Mouse (Mus musculus) gastrocnemius, postnatal 14 days (tissue): ENCODE results near the gene Dmrt1. TPM values are rescaled to one million over a fixed set of nuclear protein-coding genes. Genes with fewer than 3 reads are reported as not detected.
"Not testable (repeated sequence)": the region's sequence is repeated elsewhere in the genome, so short reads cannot be mapped to it uniquely, and the experiment has no call there.

Experiments
- DNase-seq: peaks from one replicate; pipeline ENCODE4 v3.0.0; 2021; ENCODE audit warnings: mixed read lengths
- intact Hi-C: fragments of 180-260 bp; cut with DNase I; formaldehyde crosslinking; loops from one replicate; pipeline ENCODE4 v1.15.1; 2025; ENCODE audit warnings: low total_unique reads
- long read RNA-seq, 2 experiments: library from polyadenylated mRNA; stranded (forward); transcript quantifications; one replicate each; pipeline ENCODE4 v2.0.0; 2021
- total RNA-seq, 2 experiments: library from RNA; stranded (reverse); gene quantifications; 2 replicates each; pipeline ENCODE4 v1.2.3; 2021

Gene Dmrt1
- not detected for total RNA-seq
- long read RNA-seq, experiment 1, result 0 reads
- long read RNA-seq, experiment 2, result 0 reads

DNA sequence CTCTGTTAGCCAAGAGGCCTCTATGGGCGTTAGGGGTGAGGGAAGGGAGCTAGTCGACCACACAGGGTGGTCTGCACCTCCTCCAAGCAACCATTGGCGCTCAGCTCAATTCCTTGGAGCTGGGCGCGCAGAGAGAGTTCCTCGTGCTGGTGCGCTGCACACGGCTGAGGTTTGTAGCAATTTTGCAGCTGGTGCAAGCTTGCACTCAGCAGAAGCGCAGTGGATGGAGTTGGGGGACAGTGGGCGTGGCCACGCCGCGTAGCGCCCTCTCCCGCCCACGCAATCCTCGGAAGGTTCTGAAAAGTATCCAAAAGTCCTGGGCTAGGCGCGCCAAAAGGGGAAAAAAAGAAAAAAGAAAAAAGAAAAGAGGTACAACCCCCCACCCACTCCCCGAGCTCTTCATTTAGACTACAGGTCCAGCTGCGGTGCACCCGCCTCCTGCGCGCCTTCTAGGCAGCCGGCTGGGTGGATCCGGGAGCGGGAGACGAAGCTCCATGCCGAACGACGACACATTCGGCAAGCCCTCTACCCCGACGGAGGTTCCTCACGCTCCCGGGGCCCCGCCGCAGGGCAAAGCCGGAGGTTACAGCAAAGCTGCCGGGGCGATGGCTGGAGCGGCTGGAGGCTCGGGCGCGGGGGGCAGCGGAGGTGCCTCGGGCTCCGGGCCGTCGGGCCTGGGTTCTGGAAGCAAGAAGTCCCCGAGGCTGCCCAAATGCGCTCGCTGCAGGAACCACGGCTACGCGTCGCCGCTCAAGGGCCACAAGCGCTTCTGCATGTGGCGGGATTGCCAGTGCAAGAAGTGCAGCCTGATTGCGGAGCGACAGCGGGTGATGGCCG lies at the start of gene Dmrt1:
TSS of gene Dmrt1 (plus strand) at position 259 of the 837 bp plus-strand sequence.
- no peak for DNase-seq
- intact Hi-C loops, result no loop called here

DNA sequence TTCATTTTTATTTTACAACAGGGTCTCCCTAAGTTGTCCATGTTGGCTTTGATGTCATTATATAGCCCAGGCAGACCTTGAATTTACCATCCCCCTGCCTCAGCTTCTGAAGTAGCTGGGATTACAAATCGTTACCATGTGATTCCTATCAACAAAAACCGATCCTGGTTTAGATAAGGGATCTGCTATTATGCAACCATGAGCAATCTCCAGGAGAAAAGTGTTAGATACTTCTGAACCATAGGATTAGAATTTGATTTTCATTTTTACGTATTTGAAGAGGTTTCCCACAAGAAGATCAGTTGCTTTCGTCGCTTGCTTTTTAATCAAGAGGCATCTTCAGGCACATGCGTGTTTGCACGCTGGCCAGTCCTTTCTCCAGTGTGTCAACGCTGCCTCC lies 44.7 kb upstream of the Dmrt1 start:
- intact Hi-C loops, result no loop called here
- DNase-seq, result no peak

GRCm38 (mm10) chr19:25461553-25462320 lies 43.7 kb upstream of the Dmrt1 start:
- no peak for DNase-seq
- intact Hi-C loops, result no loop called here

DNA sequence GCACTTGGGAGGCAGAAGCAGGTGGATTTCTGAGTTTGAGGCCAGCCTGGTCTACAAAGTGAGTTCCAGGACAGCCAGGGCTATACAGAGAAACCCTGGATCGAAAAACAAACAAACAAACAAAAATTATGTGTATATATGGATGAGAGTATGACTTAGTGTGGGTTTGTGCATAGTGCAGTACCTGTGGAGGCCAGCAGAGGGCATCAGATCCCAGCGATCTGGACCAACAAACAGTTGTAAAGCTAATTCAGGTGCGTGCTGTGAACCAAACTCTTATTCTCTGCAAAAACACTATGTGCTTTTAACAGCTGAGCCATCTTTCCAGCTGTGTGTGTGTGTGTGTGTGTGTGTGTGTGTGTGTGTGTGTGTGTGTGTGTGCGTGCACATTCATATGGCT lies 29.6 kb upstream of the Dmrt1 start:
- DNase-seq, result not testable (repeated sequence)

DNA sequence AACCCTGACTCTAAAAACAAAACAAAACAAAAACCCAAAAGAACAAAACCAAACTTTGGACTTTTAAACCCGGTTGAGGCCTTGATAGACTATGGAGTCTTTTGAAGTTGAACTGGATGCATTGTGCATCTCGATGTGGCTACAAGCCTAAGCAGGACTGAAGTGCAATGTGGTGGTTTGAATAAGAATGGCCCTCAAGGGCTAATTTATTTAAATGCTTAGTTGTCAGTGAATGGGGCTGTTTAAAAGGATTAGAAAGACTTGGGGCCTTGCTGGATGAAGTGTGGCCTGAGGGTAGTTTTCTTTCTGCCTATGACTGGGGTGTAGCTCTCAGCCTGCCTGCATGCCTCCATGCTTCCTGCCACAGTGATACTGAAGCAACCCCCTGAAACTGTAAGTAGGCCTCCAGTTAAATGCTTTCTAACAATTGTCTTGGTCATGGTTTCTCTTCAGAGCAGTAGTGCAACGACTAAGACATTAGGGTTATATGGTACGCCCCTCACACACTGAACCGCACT lies 26.2 kb upstream of the Dmrt1 start:
- no peak for DNase-seq
- intact Hi-C loops, result no loop called here

More for the DNA sequence above, 29.6 kb upstream of the Dmrt1 start:
- intact Hi-C loops, result not testable (repeated sequence)

GRCm38 (mm10) chr19:25480820-25481219 lies 24.6 kb upstream of the Dmrt1 start:
- intact Hi-C loops, result no loop called here
- no peak for DNase-seq

DNA sequence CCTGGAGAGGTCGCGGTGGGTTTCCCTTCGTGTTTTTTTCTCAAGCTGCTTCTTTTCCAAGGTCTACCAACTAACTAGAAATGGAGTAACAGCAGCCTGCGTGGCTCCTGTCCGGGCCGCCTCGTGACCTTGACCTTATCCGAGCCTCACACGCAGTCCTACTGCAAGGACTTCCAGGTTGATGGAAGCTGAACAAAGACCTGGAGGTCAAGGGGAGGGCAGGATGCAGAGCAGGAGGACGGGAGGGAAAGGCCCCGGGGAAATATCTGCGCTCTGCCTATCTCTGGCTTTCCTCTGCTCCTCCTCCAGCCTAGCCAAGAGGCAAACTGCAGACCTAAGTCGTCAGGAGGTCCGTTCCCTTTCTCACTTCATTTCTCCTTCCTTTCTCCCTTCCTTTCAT lies 18.9 kb upstream of the Dmrt1 start:
- DNase-seq, result no peak
- intact Hi-C loops, result no loop called here

DNA sequence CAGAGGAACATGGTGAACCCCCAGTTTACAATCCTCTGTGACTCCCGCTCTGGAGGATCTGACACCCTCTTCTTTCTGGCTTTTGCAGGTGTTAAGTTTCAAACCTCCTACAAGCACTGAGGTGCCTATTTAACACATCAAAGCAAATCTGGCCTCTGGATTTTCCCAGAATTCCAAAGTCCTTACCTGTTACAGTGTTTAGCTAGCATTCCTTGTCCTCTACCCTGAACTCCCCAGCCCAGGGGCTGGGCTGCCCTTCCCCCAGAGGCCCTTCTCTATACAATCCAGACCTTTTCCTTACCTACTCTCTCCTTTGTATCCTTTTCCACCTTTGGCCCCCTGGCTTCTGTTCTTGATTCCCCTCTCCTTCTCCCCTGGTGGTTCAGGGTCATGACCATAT lies 18.1 kb upstream of the Dmrt1 start:
- intact Hi-C loops, result no loop called here
- no peak for DNase-seq

GRCm38 (mm10) chr19:25488546-25488945 lies 16.9 kb upstream of the Dmrt1 start:
- intact Hi-C loops, result no loop called here
- DNase-seq, result no peak

GRCm38 (mm10) chr19:25489546-25489945 lies 15.9 kb upstream of the Dmrt1 start:
- DNase-seq, result no peak
- intact Hi-C loops, result no loop called here

DNA sequence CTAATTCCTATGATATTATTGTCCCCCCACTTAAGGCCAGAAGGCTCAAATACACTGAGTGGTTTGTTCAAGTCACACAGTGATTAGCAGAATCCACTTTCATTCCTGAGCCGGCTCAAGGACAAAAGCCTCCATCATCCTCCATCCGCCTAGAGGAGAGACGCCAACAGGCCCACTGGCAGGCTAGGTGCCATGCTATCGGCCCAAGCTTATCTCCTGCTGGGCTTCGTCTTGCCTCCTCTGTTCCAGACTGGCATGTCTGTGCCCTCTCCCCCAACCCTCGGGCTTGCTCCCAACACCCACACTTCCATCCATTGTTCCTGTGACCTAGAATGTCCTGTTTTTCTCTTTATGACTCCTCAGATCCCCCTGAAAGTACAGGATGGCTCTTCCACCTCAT lies 8.0 kb upstream of the Dmrt1 start:
- no peak for DNase-seq
- intact Hi-C loops, result no loop called here

- DNase-seq, result no peak
- intact Hi-C loops, result no loop called here
These were observed 540 bp upstream of the Dmrt1 start for GRCm38 (mm10) chr19:25504878-25505277.

GRCm38 (mm10) chr19:25506616-25507015 lies 1.2 kb downstream of the Dmrt1 start:
- intact Hi-C loops, result no loop called here

DNA sequence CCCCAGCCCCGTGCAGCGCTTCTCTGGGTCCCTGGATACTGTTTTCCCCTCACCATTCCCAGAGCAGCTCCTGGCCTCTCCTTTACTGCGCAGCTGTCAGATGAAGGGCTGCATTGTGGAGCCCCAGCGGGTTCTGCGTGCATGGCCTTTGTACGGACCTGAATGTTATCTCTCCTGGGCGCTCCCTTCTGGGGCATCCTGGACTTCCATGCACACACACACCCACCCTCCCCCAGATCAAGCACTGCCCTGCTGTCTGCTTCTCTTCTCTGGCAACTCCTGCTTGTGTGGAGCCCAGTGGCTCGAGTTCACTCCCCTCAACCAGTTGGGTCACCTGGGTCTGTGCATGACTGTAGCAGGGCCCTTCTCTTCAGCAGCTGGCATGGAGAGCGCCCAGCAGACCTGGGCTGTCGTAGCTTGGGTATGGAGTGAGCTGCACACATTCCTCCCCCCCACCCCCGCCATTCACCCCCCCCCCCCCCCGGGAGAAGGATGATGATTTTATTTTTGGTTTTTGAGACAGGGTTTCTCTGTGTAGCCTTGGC lies 9.6 kb downstream of the Dmrt1 start:
- DNase-seq, result no peak
- intact Hi-C loops, result no loop called here

More at GRCm38 (mm10) chr19:25506616-25507015, 1.2 kb downstream of the Dmrt1 start:
- DNase-seq, result no peak

DNA sequence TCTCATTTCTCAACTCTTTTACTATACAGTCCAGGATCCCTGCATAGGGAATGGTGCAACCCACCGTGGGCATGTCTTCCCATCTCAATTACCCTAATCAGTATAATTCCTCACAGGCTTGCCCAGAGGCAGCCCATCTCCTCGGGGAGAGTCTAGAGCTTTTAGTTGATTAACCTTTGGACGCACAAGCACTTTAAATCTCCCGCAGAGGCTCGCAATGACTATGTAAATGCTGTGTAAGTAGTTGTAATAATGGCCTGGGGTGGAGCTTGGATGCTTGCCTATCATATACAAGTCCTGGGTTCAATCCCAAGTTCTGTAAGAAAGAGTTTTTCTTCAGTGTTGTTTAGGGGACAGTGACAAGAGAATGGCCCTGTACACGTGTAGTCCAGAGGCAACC lies 18.7 kb downstream of the Dmrt1 start:
- DNase-seq, result no peak
- intact Hi-C loops, result no loop called here

- intact Hi-C loops, result no loop called here
- DNase-seq, result no peak
These were observed 20.3 kb downstream of the Dmrt1 start for GRCm38 (mm10) chr19:25525726-25526125.

GRCm38 (mm10) chr19:25529673-25530072 lies 24.3 kb downstream of the Dmrt1 start:
- intact Hi-C loops, result no loop called here
- no peak for DNase-seq

DNA sequence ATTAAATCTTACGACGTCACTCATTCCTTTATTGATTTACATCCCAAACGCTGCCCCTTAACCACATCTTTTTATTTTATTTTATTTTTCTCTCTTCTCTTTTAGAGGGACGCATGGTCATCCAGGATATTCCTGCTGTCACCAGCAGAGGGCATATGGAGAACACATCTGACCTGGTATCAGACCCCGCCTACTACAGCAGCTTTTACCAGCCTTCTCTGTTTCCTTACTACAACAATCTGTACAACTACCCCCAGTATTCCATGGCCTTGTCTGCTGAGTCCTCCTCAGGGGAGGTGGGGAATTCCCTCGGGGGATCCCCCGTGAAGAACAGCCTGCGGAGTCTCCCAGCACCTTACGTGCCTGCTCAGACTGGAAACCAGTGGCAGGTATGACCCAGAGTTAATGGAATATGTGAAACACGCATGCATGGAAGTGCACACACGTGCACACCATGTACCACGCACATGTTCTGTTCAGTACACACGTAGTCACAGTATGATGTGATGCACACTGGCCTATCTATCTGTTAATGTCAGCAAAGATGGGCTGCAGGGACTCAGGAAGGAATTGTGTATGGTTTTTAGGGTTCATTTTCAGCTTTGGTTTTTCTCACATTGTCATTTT lies 40.4 kb downstream of the Dmrt1 start:
- intact Hi-C loops, result loop anchor here (2.0 kb wide), 1 partner anchor 89 kb away; no protein-coding TSS in a partner anchor

GRCm38 (mm10) chr19:25547086-25547643 lies 41.7 kb downstream of the Dmrt1 start:
- intact Hi-C loops, result no loop called here
- DNase-seq, result no peak

More for the DNA sequence above, 40.4 kb downstream of the Dmrt1 start:
- peak; percentile 41 for DNase-seq
